Mouse (Mus musculus): ENCODE measurements around the gene Dbndd2. TPM values are rescaled to one million over a fixed set of nuclear protein-coding genes. Genes with fewer than 3 reads are reported as not detected.

The Dbndd2 gene
- 27.5 and 44.6 TPM in 2 replicates for polyA plus RNA-seq (2012; ENCODE audit: low replicate concordance)

DNA sequence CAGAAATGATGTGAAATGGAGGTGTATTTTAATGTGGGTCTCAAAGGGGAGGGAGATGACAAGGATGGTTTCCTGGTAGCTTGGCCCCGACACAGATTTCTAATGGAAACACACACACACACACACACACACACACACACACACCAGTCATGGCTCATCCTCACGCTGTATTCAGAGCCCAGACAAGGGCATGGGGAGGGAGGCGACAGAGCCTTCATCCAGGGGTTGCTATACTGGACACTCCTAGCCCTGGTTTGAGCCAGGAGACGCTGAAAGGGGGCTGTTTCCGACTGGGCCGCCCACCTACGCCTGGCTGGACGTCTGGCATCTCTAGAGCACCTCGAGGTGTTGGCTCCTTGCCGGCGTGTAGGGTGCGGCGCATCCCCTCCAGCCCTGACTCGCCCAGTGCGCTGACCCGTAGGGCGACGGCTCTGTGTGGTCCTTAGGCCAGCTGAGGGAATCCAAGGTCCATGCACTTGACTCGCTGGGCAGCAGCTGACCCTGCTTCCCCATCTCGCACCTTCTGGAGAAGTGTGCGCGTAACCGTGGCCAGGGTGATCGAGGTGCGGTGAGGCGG is at the start of gene Dbndd2:
TSS of gene Dbndd2 (plus strand) at position 426 of the 577 bp plus-strand sequence.

GRCm38 (mm10) chr2:164443460-164444000 is 42.4 kb upstream of the Dbndd2 start, which contains the start of gene Sdc4:
TSS of gene Sdc4 (minus strand) at chr2:164443887.

DNA sequence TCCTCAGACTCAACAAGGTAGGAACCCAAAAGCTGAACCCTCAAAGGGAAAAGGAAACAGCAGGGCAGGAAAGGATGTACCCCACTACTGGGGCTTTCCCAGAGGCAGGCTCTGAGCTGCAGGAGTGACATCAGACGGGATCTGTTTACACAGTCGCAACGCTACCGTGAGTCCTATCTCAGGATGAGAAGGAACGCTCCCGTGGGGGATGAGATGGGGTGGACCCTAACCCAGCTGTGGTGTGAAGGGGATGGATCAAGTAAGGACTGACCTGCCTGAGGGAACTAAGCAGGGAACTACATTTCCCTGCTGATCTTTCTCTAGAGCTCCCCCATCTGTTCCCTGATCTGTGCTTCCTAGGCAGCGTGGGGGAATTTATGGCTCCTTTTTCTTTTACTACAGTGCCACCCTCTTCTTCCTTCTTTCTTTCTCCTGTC is 29.0 kb upstream of the Dbndd2 start, which contains the start of gene Sys1:
TSS of gene Sys1 (plus strand) at position 101 of the 437 bp plus-strand sequence.

DNA sequence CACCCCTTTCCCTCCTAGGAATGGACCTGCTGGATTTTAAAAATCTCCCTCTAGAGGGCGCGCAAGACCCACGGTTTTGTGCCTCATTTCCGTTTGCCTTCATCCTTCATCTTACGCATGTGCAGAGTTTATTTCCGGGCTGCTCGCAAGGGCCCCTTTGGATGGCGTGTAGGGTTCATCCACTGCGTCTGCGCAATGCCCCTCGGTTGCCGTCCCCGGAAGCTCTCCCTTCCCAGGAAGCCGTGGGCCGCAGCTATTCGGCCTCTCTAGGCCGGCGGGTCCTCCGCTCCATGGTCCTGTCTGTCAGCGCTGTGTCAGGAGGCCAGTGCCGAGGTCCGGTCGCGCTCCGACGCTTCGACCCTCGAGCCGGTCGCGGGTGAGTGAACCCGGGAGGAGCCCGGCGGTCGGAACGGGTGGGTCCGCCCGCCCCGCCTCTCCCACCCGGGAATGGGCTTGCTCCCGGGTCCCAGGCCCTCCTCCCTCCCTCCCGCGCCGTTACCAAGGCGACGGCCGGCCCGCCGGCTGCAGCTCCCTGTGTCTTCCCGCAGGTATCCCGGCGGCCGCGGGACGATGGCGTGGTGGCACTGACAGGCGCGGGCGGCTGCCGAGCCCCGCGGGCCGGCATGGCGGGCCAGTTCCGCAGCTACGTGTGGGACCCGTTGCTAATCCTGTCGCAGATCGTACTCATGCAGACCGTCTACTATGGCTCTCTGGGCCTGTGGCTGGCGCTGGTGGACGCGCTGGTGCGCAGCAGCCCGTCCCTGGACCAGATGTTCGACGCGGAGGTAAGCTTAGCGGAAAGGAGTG is 25.0 kb upstream of the Dbndd2 start, which contains the start of gene Gm20458:
TSS of gene Gm20458 (plus strand) at position 223 of the 807 bp plus-strand sequence.

GRCm38 (mm10) chr2:164473624-164474023 is 12.3 kb upstream of the Dbndd2 start, which contains the start of gene Trp53tg5:
TSS of gene Trp53tg5 (minus strand) at chr2:164473724.

GRCm38 (mm10) chr2:164496847-164497690 is 11.2 kb downstream of the Dbndd2 start, which contains the start of gene Pigt:
TSS of gene Pigt (plus strand) at chr2:164497520.

Other genes with a start within 250 kb of the Dbndd2 start
- not detected in 2 replicates for gene Svs2, start 247.6 kb upstream of the Dbndd2 start, polyA plus RNA-seq (2012; ENCODE audit: low replicate concordance)
- not detected in 2 replicates for gene Svs3b, start 229.5 kb upstream of the Dbndd2 start, polyA plus RNA-seq (2012; ENCODE audit: low replicate concordance)
- gene Svs4, start 207.6 kb upstream of the Dbndd2 start, polyA plus RNA-seq (2012; ENCODE audit: low replicate concordance): not detected in 2 replicates
- gene Svs3a, start 196.8 kb upstream of the Dbndd2 start, polyA plus RNA-seq (2012; ENCODE audit: low replicate concordance): not detected in 2 replicates
- not detected in 2 replicates for gene Svs6, start 169.4 kb upstream of the Dbndd2 start, polyA plus RNA-seq (2012; ENCODE audit: low replicate concordance)
- not detected in 2 replicates for gene Svs5, start 153.4 kb upstream of the Dbndd2 start, polyA plus RNA-seq (2012; ENCODE audit: low replicate concordance)
- gene Slpi, start 97.0 kb upstream of the Dbndd2 start, polyA plus RNA-seq (2012; ENCODE audit: low replicate concordance): 21.9 and 55.6 TPM in 2 replicates
- gene Rbpjl, start 83.0 kb upstream of the Dbndd2 start, polyA plus RNA-seq (2012; ENCODE audit: low replicate concordance): 0.39 and 0.58 TPM in 2 replicates
- 0.45 and 0.55 TPM in 2 replicates for gene Matn4, start 80.9 kb upstream of the Dbndd2 start, polyA plus RNA-seq (2012; ENCODE audit: low replicate concordance)
- 6.5 and 51.1 TPM in 2 replicates for gene Sdc4, start 42.2 kb upstream of the Dbndd2 start, polyA plus RNA-seq (2012; ENCODE audit: low replicate concordance)
- gene Sys1, start 29.1 kb upstream of the Dbndd2 start, polyA plus RNA-seq (2012; ENCODE audit: low replicate concordance): 150 and 241 TPM in 2 replicates
- gene Gm20458, start 25.1 kb upstream of the Dbndd2 start, polyA plus RNA-seq (2012; ENCODE audit: low replicate concordance): 2.5 and 3.3 TPM in 2 replicates
- not detected in 2 replicates for gene Trp53tg5, start 12.4 kb upstream of the Dbndd2 start, polyA plus RNA-seq (2012; ENCODE audit: low replicate concordance)
- 111 and 192 TPM in 2 replicates for gene Pigt, start 11.4 kb downstream of the Dbndd2 start, polyA plus RNA-seq (2012; ENCODE audit: low replicate concordance)
- gene Wfdc2, start 76.3 kb downstream of the Dbndd2 start, polyA plus RNA-seq (2012; ENCODE audit: low replicate concordance): not detected in 2 replicates
- gene Spint3, start 87.4 kb downstream of the Dbndd2 start, polyA plus RNA-seq (2012; ENCODE audit: low replicate concordance): not detected in 2 replicates
- gene Wfdc6a, start 99.3 kb downstream of the Dbndd2 start, polyA plus RNA-seq (2012; ENCODE audit: low replicate concordance): not detected in 2 replicates
- gene Eppin, start 107.5 kb downstream of the Dbndd2 start, polyA plus RNA-seq (2012; ENCODE audit: low replicate concordance): not detected in 2 replicates
- not detected in 2 replicates for gene Wfdc6b, start 127.4 kb downstream of the Dbndd2 start, polyA plus RNA-seq (2012; ENCODE audit: low replicate concordance)
- gene Wfdc8, start 127.5 kb downstream of the Dbndd2 start, polyA plus RNA-seq (2012; ENCODE audit: low replicate concordance): 0.04 TPM in 1 of 2 replicates, not detected in the other
- gene Wfdc16, start 152.7 kb downstream of the Dbndd2 start, polyA plus RNA-seq (2012; ENCODE audit: low replicate concordance): not detected in 2 replicates
- not detected in 2 replicates for gene Wfdc10, start 169.9 kb downstream of the Dbndd2 start, polyA plus RNA-seq (2012; ENCODE audit: low replicate concordance)
- gene Wfdc9, start 170.5 kb downstream of the Dbndd2 start, polyA plus RNA-seq (2012; ENCODE audit: low replicate concordance): not detected in 2 replicates
- not detected in 2 replicates for gene Wfdc11, start 188.0 kb downstream of the Dbndd2 start, polyA plus RNA-seq (2012; ENCODE audit: low replicate concordance)
- gene Wfdc13, start 199.0 kb downstream of the Dbndd2 start, polyA plus RNA-seq (2012; ENCODE audit: low replicate concordance): not detected in 2 replicates
- gene Spint4, start 212.4 kb downstream of the Dbndd2 start, polyA plus RNA-seq (2012; ENCODE audit: low replicate concordance): not detected in 2 replicates
- not detected in 2 replicates for gene Spint5, start 229.2 kb downstream of the Dbndd2 start, polyA plus RNA-seq (2012; ENCODE audit: low replicate concordance)

All from hematopoietic multipotent progenitor cell, adult 10-12 weeks (in vitro differentiated cells).